Mouse (Mus musculus) neutrophil, adult 59 days (primary cell): ENCODE measurements around the gene Gpx1. TPM values are rescaled to one million over a fixed set of nuclear protein-coding genes. Genes with fewer than 3 reads are reported as not detected.

Experiments
- total RNA-seq, 2 experiments: library from RNA; stranded (reverse); gene quantifications; 1 replicate in 1 of 2; 2 replicates in 1 of 2; pipeline ENCODE4 v1.2.4; 2023

The Gpx1 gene
- 1,000 to 10,000 TPM; 1,293 to 1,411 TPM for total RNA-seq

DNA sequence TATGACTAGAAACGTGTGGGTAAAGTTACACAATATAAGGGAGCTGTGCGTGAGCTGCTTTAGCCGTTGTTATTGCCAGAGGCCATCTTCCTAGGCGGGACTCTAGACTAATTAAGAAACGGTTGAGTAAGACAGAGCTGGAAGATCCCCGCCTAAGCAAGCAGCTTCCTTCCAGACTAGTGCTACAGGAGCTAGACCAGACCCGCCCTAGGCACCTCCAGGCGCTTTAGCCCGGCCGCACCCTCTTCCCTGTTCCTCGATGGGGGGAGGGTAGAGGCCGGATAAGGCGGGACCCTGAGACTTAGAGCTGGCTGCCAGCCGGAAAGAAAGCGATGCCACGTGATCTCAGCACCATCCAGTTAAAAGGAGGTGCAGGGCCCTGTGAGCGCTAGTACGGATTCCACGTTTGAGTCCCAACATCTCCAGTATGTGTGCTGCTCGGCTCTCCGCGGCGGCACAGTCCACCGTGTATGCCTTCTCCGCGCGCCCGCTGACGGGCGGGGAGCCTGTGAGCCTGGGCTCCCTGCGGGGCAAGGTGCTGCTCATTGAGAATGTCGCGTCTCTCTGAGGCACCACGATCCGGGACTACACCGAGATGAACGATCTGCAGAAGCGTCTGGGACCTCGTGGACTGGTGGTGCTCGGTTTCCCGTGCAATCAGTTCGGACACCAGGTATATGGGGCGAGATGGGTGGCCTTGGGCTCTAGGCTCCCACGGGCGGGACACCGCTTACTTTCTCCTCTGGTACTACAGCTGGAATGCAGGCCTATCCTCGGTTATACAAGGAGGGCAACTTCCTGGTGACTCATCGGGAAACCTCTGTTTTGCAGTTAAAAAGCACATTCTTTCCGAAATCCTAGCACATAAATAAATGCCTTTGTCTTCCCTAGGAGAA is at the start of gene Gpx1:
TSS of gene Gpx1 (plus strand) at position 18 of the 896 bp plus-strand sequence.

DNA sequence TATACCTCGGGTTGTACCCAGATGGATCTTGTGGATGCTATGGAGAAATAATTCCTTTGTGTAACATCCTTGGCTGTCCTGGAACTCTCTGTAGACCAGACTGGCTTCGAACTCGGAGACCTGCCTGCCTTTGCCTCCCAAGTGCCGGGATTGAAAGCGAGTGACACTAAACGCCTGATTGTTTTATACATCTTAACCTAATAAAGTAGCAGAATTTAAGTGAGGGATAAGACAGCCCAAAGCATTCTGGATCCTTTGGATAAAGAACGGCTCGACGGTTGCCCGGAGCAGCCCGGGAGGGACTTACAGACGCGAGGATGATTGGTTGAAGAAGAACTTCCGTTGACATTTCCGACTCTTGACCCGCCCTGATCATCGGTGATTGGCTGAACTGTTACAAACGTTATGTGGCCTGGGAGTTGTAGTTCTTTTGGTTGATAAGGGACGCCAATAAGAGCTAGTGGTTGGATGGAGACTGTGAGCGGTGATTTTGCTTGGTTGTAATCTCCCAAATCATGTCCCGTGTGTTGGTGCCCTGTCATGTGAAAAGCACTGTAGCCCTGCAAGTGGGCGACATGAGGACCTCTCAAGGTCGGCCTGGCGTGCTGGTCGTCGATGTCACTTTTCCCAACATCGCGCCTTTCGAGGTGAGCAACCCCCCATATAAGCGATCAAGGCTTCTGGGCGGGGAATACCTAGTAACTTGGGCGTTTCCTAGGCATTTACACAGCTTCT is 48.5 kb upstream of the Gpx1 start, which contains the start of gene Nicn1:
TSS of gene Nicn1 (plus strand) at position 414 of the 735 bp plus-strand sequence.

GRCm38 (mm10) chr9:108296453-108297355 is 42.0 kb upstream of the Gpx1 start, which contains the start of gene Amt:
Gene Amt, plus strand, starts transcription at chr9:108296853.

GRCm38 (mm10) chr9:108305629-108306520 is 32.8 kb upstream of the Gpx1 start, which contains the start of the genes Rhoa and Tcta:
Gene Rhoa, plus strand, starts transcription at chr9:108306129.
Gene Tcta, minus strand, starts transcription at chr9:108306160.

GRCm38 (mm10) chr9:108347540-108348289 is 9.0 kb downstream of the Gpx1 start, which contains the start of gene Usp4:
Gene Usp4, plus strand, starts transcription at chr9:108347853.

Other genes with a start within 250 kb of the Gpx1 start
- gene Apeh, start 244.3 kb upstream of the Gpx1 start, total RNA-seq = 10 to 100 TPM; 43.3 to 53.5 TPM
- gene Bsn, start 148.5 kb upstream of the Gpx1 start, total RNA-seq = under 1 TPM; 0.68 to 0.82 TPM
- 1 to 10 TPM; 5.1 to 7.2 TPM for gene Dag1, start 74.9 kb upstream of the Gpx1 start, total RNA-seq
- 1 to 10 TPM; 1.0 to 1.2 TPM for gene Nicn1, start 48.5 kb upstream of the Gpx1 start, total RNA-seq
- gene Amt, start 42.0 kb upstream of the Gpx1 start, total RNA-seq = not detected
- gene Rhoa, start 32.8 kb upstream of the Gpx1 start, total RNA-seq = 100 to 1,000 TPM; 423 to 451 TPM
- gene Tcta, start 32.7 kb upstream of the Gpx1 start, total RNA-seq = 10 to 100 TPM; 11.6 to 14.1 TPM
- gene Usp4, start 8.9 kb downstream of the Gpx1 start, total RNA-seq = 100 to 1,000 TPM; 136 to 144 TPM
- 1 to 10 TPM in 1 of 2 experiments, under 1 TPM in 1; 0.98 to 1.5 TPM for gene 1700102P08Rik, start 53.9 kb downstream of the Gpx1 start, total RNA-seq
- under 1 TPM in 1 of 2 experiments, not detected in 1; 0.18 TPM for gene Ccdc36, start 89.6 kb downstream of the Gpx1 start, total RNA-seq
- not detected for gene BC048562, start 97.6 kb downstream of the Gpx1 start, total RNA-seq
- 10 to 100 TPM; 13.1 to 17.5 TPM for gene Ccdc71, start 121.6 kb downstream of the Gpx1 start, total RNA-seq
- 1 to 10 TPM in 1 of 2 experiments, under 1 TPM in 1; 0.87 to 2.2 TPM for gene Klhdc8b, start 122.7 kb downstream of the Gpx1 start, total RNA-seq
- 1 to 10 TPM in 1 of 2 experiments, under 1 TPM in 1; 0.29 to 1.7 TPM for gene Lamb2, start 140.8 kb downstream of the Gpx1 start, total RNA-seq
- 100 to 1,000 TPM; 192 to 195 TPM for gene Usp19, start 151.7 kb downstream of the Gpx1 start, total RNA-seq
- gene Qars, start 168.8 kb downstream of the Gpx1 start, total RNA-seq = 100 to 1,000 TPM; 128 to 134 TPM
- 10 to 100 TPM; 92.7 to 95.2 TPM for gene Qrich1, start 177.9 kb downstream of the Gpx1 start, total RNA-seq
- gene Impdh2, start 221.4 kb downstream of the Gpx1 start, total RNA-seq = 10 to 100 TPM; 80.5 to 82.7 TPM
- gene Ndufaf3, start 228.5 kb downstream of the Gpx1 start, total RNA-seq = 10 to 100 TPM; 16.4 to 23.6 TPM
- 10 to 100 TPM; 22.1 to 24.5 TPM for gene Dalrd3, start 231.0 kb downstream of the Gpx1 start, total RNA-seq
- gene Wdr6, start 239.8 kb downstream of the Gpx1 start, total RNA-seq = 1 to 10 TPM; 5.1 to 5.3 TPM